Mouse (Mus musculus) embryonic facial prominence, embryonic 12.5 days (tissue): ENCODE measurements around the gene Ccdc85c. TPM values are rescaled to one million over a fixed set of nuclear protein-coding genes. Genes with fewer than 3 reads are reported as not detected.

Source experiments
- ATAC-seq: fragments of 200-750 bp; cut with Nextera tagmentation; 2 replicates; pipeline ENCODE4 v1.8.0; 2017; ENCODE audit not compliant: insufficient number of reproducible peaks, insufficient read depth, low FRiP score, low TSS enrichment
- H3K27ac ChIP-seq: fragments of 300-500 bp; sonication (generic); 2 replicates; pipeline ENCODE4 v1.5.1; 2016; ENCODE audit warnings: mild to moderate bottlenecking
- H3K27me3 ChIP-seq: fragments of 300-500 bp; sonication (generic); 2 replicates; pipeline ENCODE4 v1.6.1; 2016; ENCODE audit warnings: mild to moderate bottlenecking, moderate library complexity
- H3K36me3 ChIP-seq: fragments of 300-500 bp; sonication (generic); 2 replicates; pipeline ENCODE4 v1.6.1; 2016; ENCODE audit warnings: mild to moderate bottlenecking
- H3K4me1 ChIP-seq: fragments of 300-500 bp; sonication (generic); 2 replicates; pipeline ENCODE4 v1.6.1; 2016
- H3K4me2 ChIP-seq: fragments of 300-500 bp; sonication (generic); replicated peaks from 2 replicates; pipeline ENCODE4 v1.6.1; 2016; ENCODE audit warnings: mild to moderate bottlenecking, moderate library complexity
- H3K4me3 ChIP-seq: fragments of 300-500 bp; sonication (generic); 2 replicates; pipeline ENCODE4 v1.5.1; 2016; ENCODE audit warnings: mild to moderate bottlenecking
- H3K9ac ChIP-seq: fragments of 300-500 bp; sonication (generic); 2 replicates; pipeline ENCODE4 v1.6.1; 2016; ENCODE audit warnings: mild to moderate bottlenecking, moderate library complexity
- H3K9me3 ChIP-seq: fragments of 300-500 bp; sonication (generic); 2 replicates; pipeline ENCODE4 v1.6.1; 2016; ENCODE audit warnings: mild to moderate bottlenecking, moderate library complexity
- WGBS: fragments of 180-500 bp; shearing (Covaris S2); methylation state at CpG from one replicate; pipeline ENCODE4 v1.1.7; 2016; 5-methylcytosine and 5-hydroxymethylcytosine counted together
- polyA plus RNA-seq: library from polyadenylated mRNA; unstranded; fragments of >200 nt; fragmentation: Nextera tagmentation; extraction: Ambion mirVana; gene quantifications from 2 replicates; pipeline ENCODE4 v1.2.1, GENCODE M21; 2016

Gene Ccdc85c
- polyA plus RNA-seq, 1 experiment from 2014 or later = 7.7 TPM

- no peak overlapping the region for H3K9ac ChIP-seq
- peaks cover 67% of the 10 kb centered on the region for H3K4me1 ChIP-seq
- H3K9me3 ChIP-seq = no peaks in the 10 kb centered on the region
- H3K4me2 ChIP-seq = no peak overlapping the region
- 73% methylated on average over 12 of the region's 12 CpGs for WGBS
- H3K27ac ChIP-seq = peak overlapping the region; percentile 84; the same call in 1 of the 2 replicates
- no peak for ATAC-seq
- no peaks in the 10 kb centered on the region for H3K36me3 ChIP-seq
- no peaks in the 10 kb centered on the region for H3K27me3 ChIP-seq
- H3K4me3 ChIP-seq = no peak overlapping the region
Observed at GRCm38 (mm10) chr12:108220621-108221020, 54.6 kb downstream of the Ccdc85c start.

GRCm38 (mm10) chr12:108219825-108220616 is 55.2 kb downstream of the Ccdc85c start:
- Histone ChIP-seq H3K9ac (peak overlapping the region; percentile 15; the same call in 1 of the 2 replicates), H3K27me3 (no peaks in the 10 kb centered on the region), H3K4me3 (no peak overlapping the region), H3K9me3 (no peaks in the 10 kb centered on the region), H3K4me2 (peak overlapping the region; percentile 29), H3K4me1 (peaks cover 66% of the 10 kb centered on the region), H3K36me3 (no peaks in the 10 kb centered on the region), H3K27ac (peak overlapping the region; percentile 84)
- no peak for ATAC-seq
- WGBS = 74% methylated on average over 21 of the region's 21 CpGs

GRCm38 (mm10) chr12:108219163-108219562 is 56.1 kb downstream of the Ccdc85c start:
- 41% methylated on average over 15 of the region's 15 CpGs for WGBS
- no peak overlapping the region for H3K9ac ChIP-seq
- no peaks in the 10 kb centered on the region for H3K9me3 ChIP-seq
- H3K4me3 ChIP-seq = no peak overlapping the region
- peak overlapping the region; percentile 84 for H3K27ac ChIP-seq
- peak overlapping the region; percentile 29 for H3K4me2 ChIP-seq
- no peaks in the 10 kb centered on the region for H3K36me3 ChIP-seq
- peaks cover 66% of the 10 kb centered on the region for H3K4me1 ChIP-seq
- ATAC-seq = no peak
- H3K27me3 ChIP-seq = no peaks in the 10 kb centered on the region

- Histone ChIP-seq H3K4me2 (no peak overlapping the region), H3K9ac (no peak overlapping the region), H3K4me3 (no peak overlapping the region), H3K27ac (no peak overlapping the region), H3K36me3 (no peaks in the 10 kb centered on the region), H3K9me3 (no peaks in the 10 kb centered on the region), H3K4me1 (peaks cover 69% of the 10 kb centered on the region), H3K27me3 (no peaks in the 10 kb centered on the region)
- no peak for ATAC-seq
- 64% methylated on average over 5 of the region's 5 CpGs for WGBS
Observed at GRCm38 (mm10) chr12:108217572-108217971, 57.7 kb downstream of the Ccdc85c start.

- no peak overlapping the region for H3K9ac ChIP-seq
- H3K9me3 ChIP-seq = no peaks in the 10 kb centered on the region
- ATAC-seq = no peak
- WGBS = 77% methylated on average over 11 of the region's 11 CpGs
- H3K4me2 ChIP-seq = no peak overlapping the region
- no peak overlapping the region for H3K4me3 ChIP-seq
- H3K27ac ChIP-seq = no peak overlapping the region
- no peaks in the 10 kb centered on the region for H3K27me3 ChIP-seq
- H3K36me3 ChIP-seq = no peaks in the 10 kb centered on the region
- H3K4me1 ChIP-seq = peaks cover 76% of the 10 kb centered on the region
Observed at GRCm38 (mm10) chr12:108216611-108217370, 58.4 kb downstream of the Ccdc85c start.

- Histone ChIP-seq H3K9me3 (no peaks in the 10 kb centered on the region), H3K27ac (peak overlapping the region; percentile 0; the same call in 1 of the 2 replicates), H3K27me3 (no peaks in the 10 kb centered on the region), H3K4me1 (peaks cover 70% of the 10 kb centered on the region), H3K4me2 (no peak overlapping the region), H3K4me3 (no peak overlapping the region), H3K36me3 (no peaks in the 10 kb centered on the region), H3K9ac (no peak overlapping the region)
- no peak for ATAC-seq
- WGBS = 19% methylated on average over 8 of the region's 8 CpGs
Observed at GRCm38 (mm10) chr12:108215090-108215489, 60.1 kb downstream of the Ccdc85c start.

- H3K27me3 ChIP-seq = no peaks in the 10 kb centered on the region
Observed at GRCm38 (mm10) chr12:108213090-108214041, 61.9 kb downstream of the Ccdc85c start.

GRCm38 (mm10) chr12:108212476-108212875 is 62.7 kb downstream of the Ccdc85c start:
- Histone ChIP-seq H3K4me3 (no peak overlapping the region), H3K27ac (0 out of 2 replicates have a peak overlapping the region, but pooled peaks have one; percentile 7), H3K36me3 (0 out of 2 replicates have a peak, but pooled peaks cover 2% of the 10 kb centered on the region), H3K4me1 (peaks cover 51% of the 10 kb centered on the region), H3K9ac (no peak overlapping the region), H3K9me3 (no peaks in the 10 kb centered on the region), H3K27me3 (no peaks in the 10 kb centered on the region), H3K4me2 (no peak overlapping the region)
- no peak for ATAC-seq
- 83% methylated on average over 6 of the region's 6 CpGs for WGBS

More at GRCm38 (mm10) chr12:108213090-108214041, 61.9 kb downstream of the Ccdc85c start:
- Histone ChIP-seq H3K27ac (peak overlapping the region; percentile 42), H3K4me1 (peaks cover 56% of the 10 kb centered on the region), H3K4me2 (no peak overlapping the region), H3K4me3 (no peak overlapping the region), H3K9ac (no peak overlapping the region), H3K9me3 (no peaks in the 10 kb centered on the region), H3K36me3 (no peaks in the 10 kb centered on the region)
- 48% methylated on average over 18 of the region's 18 CpGs for WGBS
- no peak for ATAC-seq

- 0 out of 2 replicates have a peak, but pooled peaks cover 6% of the 10 kb centered on the region for H3K36me3 ChIP-seq
- 48% methylated on average over 5 of the region's 5 CpGs for WGBS
- H3K4me3 ChIP-seq = no peak overlapping the region
- H3K9ac ChIP-seq = no peak overlapping the region
- H3K9me3 ChIP-seq = no peaks in the 10 kb centered on the region
- H3K4me2 ChIP-seq = no peak overlapping the region
- peak overlapping the region; percentile 7 for H3K27ac ChIP-seq
- no peak for ATAC-seq
- H3K4me1 ChIP-seq = peaks cover 48% of the 10 kb centered on the region
- no peaks in the 10 kb centered on the region for H3K27me3 ChIP-seq
Observed at GRCm38 (mm10) chr12:108212071-108212470, 63.2 kb downstream of the Ccdc85c start.

- Histone ChIP-seq H3K4me2 (no peak overlapping the region), H3K9ac (no peak overlapping the region), H3K9me3 (no peaks in the 10 kb centered on the region), H3K36me3 (peaks cover 15% of the 10 kb centered on the region), H3K4me1 (peaks cover 38% of the 10 kb centered on the region), H3K27ac (no peak overlapping the region), H3K27me3 (no peaks in the 10 kb centered on the region), H3K4me3 (no peak overlapping the region)
- WGBS = 92% methylated on average over 15 of the region's 15 CpGs
- no peak for ATAC-seq
Observed at GRCm38 (mm10) chr12:108210623-108211022, 64.6 kb downstream of the Ccdc85c start.
